Mouse (Mus musculus) bone marrow, adult 2 months (tissue): ENCODE measurements around the gene Rps2.

Source experiments
- CTCF ChIP-seq: fragments of 200-500 bp; IDR thresholded peaks from 2 replicates; pipeline ENCODE4 v1.5.1; 2011; ENCODE audit warnings: low read length, control low read depth; ENCODE audit not compliant: control insufficient read depth, insufficient read depth
- POLR2A ChIP-seq: fragments of 200-500 bp; IDR thresholded peaks from 2 replicates; pipeline ENCODE4 v1.6.1; 2011; ENCODE audit warnings: low read depth, mild to moderate bottlenecking, control low read depth, low read length, borderline replicate concordance; ENCODE audit not compliant: control insufficient read depth

GRCm38 (mm10) chr17:24676187-24676586 is 41.7 kb upstream of the Rps2 start:
- TF ChIP-seq POLR2A (no peak), CTCF (peak; percentile 71)
